Mouse (Mus musculus) brain, embryonic 14.5 days (tissue): ENCODE data around the gene Kbtbd13.

Source experiments
- CTCF ChIP-seq: fragments of 200-500 bp; IDR thresholded peaks from 2 replicates; pipeline ENCODE4 v1.5.1; 2012; ENCODE audit warnings: inconsistent platforms, mild to moderate bottlenecking, moderate library complexity, borderline replicate concordance; ENCODE audit not compliant: insufficient read depth, insufficient read length; ENCODE audit errors: extremely low read depth
- POLR2A ChIP-seq: fragments of 200-500 bp; IDR thresholded peaks from 2 replicates; pipeline ENCODE4 v1.6.1; 2012; ENCODE audit warnings: mild to moderate bottlenecking, inconsistent platforms, borderline replicate concordance; ENCODE audit not compliant: poor library complexity, insufficient read depth, insufficient read length, severe bottlenecking; ENCODE audit errors: extremely low read depth

DNA sequence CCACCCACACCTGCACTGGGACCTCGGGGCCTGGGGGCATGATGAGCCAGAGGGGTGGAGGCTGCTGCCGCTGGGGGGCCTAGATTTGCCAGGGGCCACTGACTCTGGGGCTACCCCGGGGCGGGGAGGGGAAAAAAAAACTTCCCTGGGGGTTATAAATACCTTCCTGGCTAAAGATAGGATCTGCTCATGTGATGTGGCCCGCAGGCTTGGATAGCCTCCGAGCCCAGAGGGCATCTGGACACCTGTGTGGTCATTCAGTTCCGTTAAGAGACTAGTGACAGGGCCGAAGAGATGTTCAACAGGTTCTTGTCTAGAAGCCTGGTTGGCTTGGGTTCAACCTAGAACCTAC is at the start of gene Kbtbd13:
- TF ChIP-seq CTCF, result no peak
- no peak for TF ChIP-seq POLR2A
